Mouse (Mus musculus) adrenal gland, postnatal 10 days (tissue): Measurements from ENCODE around the gene Dhx9. TPM values are rescaled to one million over a fixed set of nuclear protein-coding genes. Genes with fewer than 3 reads are reported as not detected.
A peak's percentile ranks its signal among the peaks of the same experiment; 100 is the strongest.
"Not testable (repeated sequence)": the region's sequence is repeated elsewhere in the genome, so short reads cannot be mapped to it uniquely, and the experiment has no call there.

Source experiments
- DNase-seq: peaks from one replicate; pipeline ENCODE4 v3.0.0; 2021; ENCODE audit warnings: mixed read lengths
- total RNA-seq, 2 experiments: library from RNA; stranded (reverse); gene quantifications; 2 replicates each; pipeline ENCODE4 v1.2.3; 2021

Dhx9 gene
- total RNA-seq, 2 experiments from 2014 or later: 107 to 121 TPM

DNA sequence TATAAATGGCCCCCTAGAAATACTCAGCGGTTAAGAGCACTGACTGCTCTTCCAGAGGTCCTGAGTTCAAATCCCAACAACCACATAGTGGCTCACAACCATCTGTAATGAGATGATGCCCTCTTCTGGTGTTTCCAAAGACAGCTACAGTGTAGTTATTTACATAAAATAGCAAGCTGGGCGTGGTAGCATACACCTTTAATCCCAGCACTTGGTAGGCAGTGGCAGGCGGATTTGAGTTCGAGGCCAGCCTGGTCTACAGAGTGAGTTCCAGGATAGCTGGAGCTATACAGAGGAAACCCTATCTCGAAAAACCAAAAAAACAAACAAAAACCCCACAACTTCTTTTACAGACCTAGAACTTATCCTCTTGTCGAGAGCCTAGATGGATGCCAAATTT, 1.3 kb downstream of the Dhx9 start:
- DNase-seq: not testable (repeated sequence)

DNA sequence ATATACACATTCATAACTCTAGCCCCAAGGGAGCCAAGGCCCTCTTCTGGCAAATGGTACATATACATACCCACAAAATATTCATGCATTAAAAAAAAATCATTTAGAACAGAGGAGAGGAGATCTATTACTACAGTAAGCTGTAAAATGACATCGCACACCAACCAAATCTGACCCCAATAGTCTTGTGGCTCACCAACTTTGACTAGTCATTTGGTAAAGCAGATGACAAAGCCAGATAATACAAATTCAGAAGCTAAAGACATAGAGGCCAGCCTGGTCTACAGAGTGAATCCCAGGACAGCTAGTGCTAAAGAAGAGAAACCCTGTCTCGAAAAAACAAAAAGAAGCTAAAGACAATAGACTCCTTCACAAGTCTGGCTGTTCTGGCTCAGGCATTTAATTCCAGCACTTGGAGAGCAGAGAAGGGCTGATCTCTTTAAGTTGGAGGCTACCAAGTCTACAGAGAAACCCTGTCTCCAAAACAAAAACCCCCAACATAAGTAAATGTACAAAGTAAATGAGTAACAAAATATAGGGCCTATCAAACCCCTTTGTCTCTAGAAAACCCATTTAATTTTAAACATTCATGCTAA, 2.2 kb downstream of the Dhx9 start:
- DNase-seq: no peak

DNA sequence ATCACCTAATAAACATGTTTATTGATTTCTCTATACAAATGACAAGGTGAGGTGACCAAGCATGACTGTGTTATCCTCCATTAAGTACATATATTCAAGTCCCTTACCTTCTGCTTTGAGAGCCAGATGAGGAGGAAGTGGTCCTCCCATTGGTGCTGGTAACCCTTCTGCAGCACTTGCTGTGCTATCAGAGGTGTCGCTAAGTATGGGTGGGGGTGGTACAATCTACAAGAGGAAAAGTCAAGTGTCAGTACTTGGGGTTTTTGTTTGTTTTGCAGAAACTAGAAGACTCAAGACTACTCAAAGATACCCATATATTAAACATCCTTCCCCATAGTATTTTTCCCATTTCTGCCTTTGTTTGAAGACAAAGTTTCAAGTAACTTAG, 6.4 kb downstream of the Dhx9 start:
- DNase-seq: no peak

DNA sequence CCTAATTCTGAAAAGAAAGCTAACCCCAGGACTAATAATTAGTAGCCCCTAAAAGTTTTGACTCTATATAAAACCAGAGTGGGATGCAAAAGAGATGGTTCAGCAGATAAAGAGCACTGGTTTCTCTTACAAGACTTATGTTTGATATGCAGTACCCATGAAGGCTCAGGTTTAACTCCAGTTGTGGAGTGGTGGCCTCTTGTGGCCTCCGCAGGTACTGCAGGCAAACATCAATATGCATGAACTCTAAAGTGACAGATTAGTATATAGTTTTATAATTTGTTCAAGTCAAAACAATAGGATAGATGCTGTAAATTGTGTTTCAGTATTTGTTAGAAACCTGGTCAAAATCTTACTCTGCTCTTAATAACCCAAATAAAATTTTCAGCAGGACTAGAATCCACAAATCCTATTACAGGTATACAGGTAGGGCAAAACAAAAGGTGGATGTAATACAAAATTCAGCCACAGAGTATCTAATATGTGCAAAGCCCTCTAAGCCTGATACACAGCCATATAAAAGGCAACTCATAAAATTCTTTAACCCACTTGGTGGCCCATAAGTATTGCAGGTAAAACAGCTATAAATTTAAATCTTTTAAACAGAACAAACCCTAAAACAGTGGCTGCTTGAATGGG, 7.0 kb downstream of the Dhx9 start:
- DNase-seq: peak; percentile 85

DNA sequence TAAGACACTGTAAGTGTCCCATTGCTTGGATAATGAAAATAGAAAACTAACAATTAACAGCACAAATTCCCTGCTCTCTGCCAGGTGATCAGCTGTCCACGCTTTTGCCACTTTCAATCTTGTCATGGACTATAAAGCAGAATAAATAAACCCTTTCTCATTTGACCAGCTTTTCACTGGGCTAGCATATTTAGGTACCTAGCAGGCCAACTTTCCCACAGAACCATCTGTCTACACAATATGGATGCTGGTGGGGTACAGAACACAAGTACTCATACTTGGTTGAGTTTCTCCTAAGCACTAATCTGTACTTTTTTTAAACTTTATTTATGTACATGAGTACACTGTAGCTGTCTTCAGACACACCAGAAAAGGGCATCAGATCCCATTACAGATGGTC, 8.2 kb downstream of the Dhx9 start:
- no peak for DNase-seq

DNA sequence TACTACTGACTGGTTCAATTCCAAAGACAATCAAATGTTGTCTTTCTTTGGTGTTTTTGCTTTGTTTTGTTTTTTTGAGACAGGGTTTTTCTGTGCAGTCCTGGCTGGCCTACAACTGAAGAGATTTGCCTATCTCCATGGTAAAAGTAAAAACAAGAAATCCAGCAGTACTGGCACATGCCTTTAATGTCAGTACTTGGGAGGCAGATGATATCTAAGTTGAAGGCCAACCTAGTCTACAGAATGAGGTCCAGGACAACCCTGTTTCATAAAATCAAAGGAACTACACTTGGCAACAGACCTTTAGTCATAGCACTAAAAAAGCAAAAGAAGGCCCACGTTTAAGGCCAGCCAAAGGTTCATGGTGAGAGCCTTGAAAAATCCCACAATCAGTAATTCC, 25.7 kb downstream of the Dhx9 start:
- no peak for DNase-seq

DNA sequence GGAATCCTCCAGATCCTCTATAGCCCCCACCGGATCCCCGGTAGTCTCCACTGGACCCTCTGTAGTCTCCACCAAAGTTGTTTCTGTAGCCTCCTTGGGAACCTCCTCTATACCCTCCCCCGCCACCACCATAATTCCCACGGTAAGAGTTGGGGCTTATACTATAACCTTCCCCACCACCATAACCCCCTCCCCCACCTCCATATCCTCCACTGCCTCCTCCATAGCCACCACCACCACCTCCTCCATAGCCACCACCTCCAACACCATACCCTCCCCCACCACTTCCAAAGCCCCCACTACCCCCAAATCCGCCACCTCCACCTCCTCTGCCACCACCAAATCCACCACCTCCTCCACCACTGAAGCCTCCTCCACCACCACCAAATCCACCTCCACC, 31.3 kb downstream of the Dhx9 start:
- no peak for DNase-seq

DNA sequence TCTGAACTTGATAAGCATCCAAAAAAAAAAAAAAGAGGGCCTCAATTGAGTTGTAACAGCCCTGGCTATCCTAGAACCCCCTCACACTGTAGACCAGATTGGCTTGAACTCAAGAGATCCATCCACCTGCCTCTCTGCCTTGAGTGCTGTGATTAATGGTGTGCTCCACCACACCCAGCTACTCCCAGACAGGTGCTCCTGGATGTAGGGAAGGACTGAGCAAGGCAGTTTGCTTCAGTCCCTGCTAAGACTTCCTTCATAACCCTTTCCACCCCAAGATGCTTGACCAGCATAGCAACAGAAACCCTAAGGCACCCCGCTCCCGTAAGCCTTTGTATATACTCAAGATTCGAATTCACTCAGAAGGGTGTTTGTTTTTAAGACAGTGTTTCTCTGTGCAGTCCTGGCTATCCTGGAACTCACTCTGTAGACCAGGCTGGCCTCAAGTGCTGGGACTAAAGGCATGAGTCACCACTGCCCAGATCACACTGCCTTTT, 34.3 kb downstream of the Dhx9 start:
- no peak for DNase-seq

DNA sequence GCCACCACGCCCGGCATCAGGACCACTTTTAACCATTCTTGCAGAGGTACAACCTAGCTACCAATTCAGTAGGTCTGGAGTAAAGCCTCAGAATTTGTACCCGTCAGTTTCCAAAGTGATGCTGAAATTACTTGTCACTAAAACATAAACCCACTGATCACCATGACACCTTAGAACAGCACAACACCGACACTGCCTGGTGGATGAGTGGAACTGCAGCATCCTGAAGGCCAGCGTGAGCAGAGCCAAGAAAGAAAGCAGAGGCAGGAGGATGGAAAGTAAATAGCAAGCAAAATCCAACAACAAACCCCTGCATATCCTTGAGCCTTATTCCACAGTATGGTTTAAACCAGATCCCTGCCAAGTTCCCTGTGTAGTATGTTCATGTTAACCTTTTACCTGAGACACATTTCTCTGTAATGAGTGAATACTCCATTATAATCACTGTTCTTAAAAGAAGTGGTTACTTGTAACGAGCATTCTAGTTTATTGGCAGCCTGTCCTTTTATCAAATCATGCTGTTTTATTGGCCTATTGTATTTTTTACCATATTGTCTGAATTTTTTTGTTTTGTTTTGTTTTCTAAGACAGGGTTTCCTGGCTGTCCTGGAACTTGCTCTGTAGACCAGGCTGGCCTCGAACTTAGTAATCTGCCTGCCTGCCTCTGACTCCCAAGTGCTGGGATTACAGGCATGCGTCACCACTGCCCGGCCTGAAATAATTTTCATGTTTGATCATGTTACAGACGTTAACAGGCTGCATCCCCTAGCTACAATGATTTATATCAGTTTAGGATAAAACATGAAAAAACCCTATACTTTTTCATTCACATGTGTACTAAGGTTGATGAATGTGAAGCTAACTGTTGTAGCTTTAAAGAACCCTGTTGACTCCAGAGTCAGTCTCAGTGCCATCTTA, 36.0 kb downstream of the Dhx9 start:
- peak; percentile 41 for DNase-seq

DNA sequence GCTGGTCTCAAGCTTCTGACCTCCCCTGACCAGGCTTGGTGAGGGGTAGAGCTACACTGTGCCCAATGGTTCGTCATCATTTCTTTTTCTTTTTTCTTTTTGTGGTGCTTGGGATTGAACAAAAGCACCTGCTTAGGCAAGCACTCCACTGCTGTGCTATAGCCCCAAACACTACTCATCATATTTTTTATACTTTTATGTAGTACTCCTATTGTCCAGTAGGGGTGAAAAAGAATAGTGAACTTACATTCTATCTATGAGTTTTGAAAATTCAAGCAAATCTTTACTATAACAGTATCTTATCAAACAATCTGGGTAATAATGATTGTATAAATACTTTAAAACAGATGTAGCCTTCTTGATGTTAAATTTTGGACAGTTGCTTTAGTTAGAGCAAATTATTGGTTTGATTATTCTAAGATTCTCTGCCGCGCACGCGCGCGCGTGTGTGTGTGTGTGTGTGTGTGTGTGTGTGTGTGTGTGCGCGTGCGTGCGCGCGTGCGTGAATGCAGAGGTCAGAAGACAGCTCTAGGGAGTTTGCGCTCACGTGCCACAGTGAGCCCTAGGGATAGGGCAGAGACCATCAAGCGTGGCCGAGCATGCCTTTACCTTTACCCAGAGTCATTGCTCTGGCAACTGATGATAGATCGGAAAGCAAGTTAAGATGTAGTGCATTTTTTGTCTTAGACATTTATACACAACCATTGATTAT, 41.2 kb downstream of the Dhx9 start:
- no peak for DNase-seq

DNA sequence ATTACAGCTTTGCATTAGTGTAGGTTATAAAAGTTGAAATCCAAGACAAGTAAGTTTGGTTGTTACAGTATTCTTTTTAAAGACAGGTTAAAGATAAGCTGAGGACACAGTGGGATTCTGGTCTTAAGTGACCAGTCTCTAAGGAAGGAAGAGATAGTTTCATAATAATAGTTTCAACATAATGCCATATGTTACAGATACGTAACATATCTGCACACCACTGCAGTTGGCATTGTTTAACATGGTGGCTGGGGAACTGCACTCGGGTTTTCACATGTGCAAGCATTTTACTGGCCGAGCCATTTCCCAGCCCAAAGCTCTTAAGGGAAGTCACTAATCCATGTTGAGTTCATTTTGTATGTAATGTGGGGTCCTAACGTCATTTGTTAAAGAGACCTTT, 43.8 kb downstream of the Dhx9 start:
- DNase-seq: no peak

DNA sequence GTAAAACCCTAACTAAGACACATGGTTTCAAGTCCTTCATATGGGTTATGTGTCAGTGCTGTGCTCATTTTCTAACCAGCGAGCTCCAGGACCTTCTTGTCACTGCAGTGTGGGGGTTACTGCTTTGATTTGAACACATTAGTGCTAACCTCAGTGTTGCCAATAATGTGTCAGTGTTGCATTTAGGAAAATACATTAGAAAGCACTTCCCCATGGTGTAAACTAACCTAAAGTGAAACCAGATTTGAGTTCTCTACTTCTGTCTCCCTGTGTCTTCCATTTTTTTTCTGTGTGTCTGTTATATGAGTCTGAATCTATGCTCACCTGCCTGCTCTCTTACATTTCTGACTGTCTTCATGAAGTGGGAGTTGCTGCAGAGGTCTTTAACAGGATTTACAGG, 44.4 kb downstream of the Dhx9 start:
- no peak for DNase-seq

DNA sequence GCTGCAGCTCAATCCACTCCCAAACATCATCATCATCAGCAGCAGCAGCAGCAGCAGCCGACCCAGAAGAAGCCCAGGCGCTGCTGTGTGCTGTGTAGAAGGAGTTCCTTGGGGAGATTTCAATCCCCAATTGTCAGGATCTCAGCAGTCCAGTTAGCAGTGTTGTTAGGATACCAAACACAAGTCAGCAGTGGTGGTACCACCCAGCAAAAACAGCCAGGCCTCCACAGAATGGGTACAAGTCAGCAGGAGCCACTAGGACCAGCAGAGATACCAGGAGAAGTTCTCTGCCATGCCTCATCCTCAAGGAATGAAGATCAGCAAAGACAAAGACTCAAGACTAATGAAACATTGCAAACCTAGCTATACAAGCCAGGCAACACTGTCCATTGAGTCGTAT, 45.8 kb downstream of the Dhx9 start:
- DNase-seq: no peak

DNA sequence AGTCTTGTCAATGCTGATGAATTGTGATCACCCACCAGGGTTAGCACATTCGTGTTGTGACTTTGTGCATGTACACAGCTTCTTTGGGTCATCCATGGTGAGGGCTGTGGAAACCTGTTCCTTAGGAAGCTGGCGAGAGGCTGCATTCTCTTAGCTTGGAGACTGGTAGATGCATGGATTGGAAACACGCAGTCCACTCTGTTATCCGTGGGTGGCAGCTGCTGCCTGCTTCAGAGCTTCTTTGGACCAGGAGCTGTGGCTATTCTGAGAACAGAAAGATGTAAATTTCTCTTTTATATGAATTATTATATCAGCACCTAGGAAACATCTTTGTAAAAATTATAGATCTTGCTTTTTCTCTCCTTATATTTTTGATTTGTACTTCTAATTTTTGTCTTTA, 46.7 kb downstream of the Dhx9 start:
- DNase-seq: no peak

DNA sequence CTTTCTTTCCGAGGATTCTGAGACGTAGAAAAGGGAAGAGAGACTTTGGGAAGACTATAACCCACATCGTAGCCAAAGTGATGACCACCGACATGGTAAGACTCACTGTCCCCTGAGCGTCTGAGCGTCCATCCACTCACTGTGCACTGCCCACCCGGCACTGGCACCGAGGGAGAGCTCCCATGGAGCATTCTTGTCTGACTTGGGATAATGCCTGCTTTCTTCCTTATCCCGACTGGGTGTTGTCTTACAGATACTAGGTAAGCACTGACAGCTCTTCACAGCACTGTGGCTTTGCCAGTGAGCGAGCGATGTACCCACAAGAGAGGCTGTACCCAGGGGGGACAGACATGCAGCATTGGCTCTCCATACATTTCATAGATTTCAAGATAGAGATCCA, 49.9 kb downstream of the Dhx9 start:
- DNase-seq: no peak

DNA sequence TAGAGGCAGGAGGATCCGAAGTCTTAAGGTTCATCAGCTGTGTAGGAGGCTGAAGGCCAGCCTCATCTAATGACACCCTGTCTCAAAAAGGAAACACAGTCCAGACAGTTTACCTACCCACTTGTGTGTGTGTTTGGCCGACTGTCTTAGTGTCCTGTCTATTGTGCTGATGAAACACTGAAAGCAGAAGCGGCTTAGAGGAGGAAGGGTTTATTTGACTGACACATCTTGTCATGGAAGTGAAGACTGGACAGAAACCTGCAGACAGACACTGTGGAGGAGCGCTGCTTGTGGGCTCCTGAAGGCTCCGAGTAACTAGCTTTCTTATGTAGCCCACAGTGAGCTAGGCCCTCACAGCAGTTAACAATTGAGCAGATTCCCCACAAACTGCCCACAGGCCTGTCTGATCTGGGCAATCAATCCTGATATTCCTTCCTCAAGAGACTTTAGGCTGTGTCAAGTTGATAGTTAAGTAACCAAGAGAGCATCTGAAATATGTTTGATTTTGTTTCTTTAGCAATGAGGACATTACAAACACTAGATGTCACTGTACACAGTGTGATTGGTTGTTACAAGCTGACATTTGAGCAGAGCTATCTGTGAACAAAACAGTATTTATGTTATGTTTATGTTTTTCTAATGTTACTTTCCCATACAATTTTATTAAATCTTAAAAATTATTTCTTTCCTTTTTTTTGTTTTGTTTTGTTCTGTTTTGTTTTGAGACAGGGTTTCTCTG, 53.4 kb downstream of the Dhx9 start:
- DNase-seq: no peak

DNA sequence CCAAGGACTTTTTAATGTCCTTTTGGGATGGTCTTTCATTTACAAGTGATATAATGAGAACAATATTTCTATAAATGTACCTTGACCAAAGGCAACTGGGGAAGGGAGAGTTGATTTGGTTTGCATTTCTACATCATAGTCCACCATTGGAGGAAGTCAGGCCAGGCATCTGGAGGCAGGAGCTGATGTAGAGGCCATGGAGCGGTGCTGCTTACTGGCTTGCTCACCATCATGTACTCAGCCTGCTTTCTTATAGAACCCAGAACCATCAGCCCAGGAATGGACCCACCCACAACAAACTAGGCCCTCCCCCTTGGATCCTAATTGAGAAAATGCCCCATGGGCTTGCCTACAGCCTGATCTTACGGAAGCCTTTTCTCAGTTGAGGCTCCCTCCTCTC, 55.1 kb downstream of the Dhx9 start:
- DNase-seq: no peak

DNA sequence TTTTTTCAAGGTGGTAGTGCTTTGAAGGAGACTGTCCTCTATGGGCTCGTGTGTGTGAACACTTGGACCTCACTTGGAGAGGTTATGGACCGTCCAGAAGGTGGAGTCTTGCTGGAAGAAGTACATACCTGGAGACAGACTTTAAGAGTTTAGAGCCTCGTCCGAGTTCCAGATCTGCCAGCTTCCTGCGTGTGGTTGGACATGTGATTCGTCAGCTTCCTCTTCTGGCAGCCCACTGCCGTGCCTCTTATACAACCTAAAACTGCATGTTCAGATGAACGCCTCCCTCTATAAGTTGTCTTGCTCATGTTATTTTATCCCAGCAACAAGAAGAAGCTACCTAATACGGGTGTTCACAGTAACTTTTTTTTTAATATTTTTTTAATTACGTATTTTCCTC, 55.8 kb downstream of the Dhx9 start:
- no peak for DNase-seq

DNA sequence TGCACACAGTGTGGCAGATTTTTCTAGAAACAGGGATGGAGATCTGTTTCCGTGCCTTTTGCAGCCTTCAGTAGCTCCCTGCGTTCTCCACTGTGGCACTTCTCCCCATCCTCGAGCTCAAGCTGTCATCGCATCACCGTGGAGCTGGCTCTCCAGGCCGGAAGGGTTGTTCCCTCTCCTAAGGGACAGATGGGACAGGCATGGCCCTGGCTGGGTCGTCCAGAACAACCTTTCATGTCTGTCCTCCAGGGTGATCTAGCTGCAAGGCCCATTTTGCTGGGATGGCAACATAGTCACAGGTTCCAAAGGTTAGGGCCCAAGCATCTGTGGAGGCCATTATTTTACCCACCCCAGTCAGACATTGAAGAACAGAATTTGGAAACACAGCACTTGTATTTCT, 56.3 kb downstream of the Dhx9 start:
- no peak for DNase-seq

DNA sequence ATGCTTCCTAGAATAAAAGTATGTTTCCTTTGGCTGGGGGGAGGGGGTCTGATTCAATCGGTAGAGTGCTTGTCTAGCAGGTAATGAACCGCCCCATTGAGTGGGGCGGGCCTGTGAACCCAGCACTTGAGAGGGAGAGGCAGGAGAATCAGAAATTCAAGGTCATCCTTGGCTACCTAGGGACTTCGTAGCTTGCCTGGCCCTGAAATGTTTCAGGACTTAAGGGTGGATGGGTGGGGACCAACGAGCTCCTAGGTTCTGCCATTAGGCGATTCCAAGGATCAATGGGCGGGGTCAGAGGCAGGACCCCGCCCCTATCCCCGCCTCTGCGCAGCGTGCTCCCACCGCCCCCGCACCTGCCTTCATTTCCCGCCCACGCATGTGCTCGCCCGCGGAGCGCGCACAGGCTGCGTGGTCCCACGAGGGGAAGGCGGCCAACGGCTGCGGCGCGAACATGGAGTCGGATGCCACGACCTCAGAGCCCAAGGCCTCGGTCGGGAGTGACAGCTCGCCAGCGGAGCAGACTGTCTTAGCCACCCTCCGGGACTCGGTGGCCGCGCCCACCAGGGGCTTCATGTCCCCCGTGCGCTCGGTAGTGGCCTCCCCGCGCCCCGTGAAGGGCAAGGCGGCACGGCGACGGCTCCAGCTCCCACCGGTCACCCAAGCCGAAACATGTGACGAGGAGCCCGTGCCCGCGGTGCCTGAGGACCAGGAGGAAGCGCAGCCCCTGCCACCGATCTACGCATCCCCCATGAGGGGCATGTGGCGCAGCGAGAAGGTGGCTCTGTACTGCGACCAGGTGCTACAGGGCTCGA, 62.5 kb downstream of the Dhx9 start, which contains the start of gene Shcbp1l:
TSS of gene Shcbp1l (plus strand) at position 393 of the 815 bp plus-strand sequence.
- DNase-seq: peak; percentile 70

DNA sequence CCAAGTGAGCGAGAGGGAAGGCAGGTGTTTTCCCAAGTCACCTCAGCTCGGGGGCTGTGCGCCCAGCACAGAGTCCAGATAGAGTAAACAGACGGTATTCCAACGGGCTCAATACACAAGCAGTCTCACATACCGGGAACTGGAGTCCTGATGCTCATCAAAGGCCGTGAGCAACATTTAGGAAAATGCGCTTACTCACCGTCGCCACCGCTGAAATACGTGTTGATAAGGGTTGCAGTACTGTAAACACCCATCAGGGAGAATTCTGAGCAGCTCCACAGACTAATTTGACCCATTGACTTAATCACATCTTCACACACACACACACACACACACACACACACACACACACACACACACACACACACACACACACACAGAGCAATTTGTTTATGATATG, 63.2 kb downstream of the Dhx9 start:
- DNase-seq: no peak
